Mouse (Mus musculus): ENCODE data around the gene Pidd1.

The Pidd1 gene

GRCm38 (mm10) chr7:141443828-141444237, at the start of gene Pidd1:
Pidd1 (minus strand) TSS chr7:141444025.
- DNase-seq = peak; percentile 58 to 73

- DNase-seq = no peak
These were observed 48.9 kb upstream of the Pidd1 start for GRCm38 (mm10) chr7:141492738-141493137.

GRCm38 (mm10) chr7:141491151-141491550, 47.3 kb upstream of the Pidd1 start:
- DNase-seq = peak in 1 of 2 experiments; percentile 19

GRCm38 (mm10) chr7:141487141-141487540, 43.3 kb upstream of the Pidd1 start:
- DNase-seq = no peak

GRCm38 (mm10) chr7:141486239-141486638, 42.4 kb upstream of the Pidd1 start:
- DNase-seq = no peak

- no peak for DNase-seq
These were observed 41.8 kb upstream of the Pidd1 start for GRCm38 (mm10) chr7:141485606-141486005.

GRCm38 (mm10) chr7:141485186-141485585, 41.4 kb upstream of the Pidd1 start:
- DNase-seq = no peak

- DNase-seq = no peak
These were observed 40.6 kb upstream of the Pidd1 start for GRCm38 (mm10) chr7:141484186-141485120.

- DNase-seq = no peak
These were observed 39.4 kb upstream of the Pidd1 start for GRCm38 (mm10) chr7:141483114-141483653.

- DNase-seq = no peak
These were observed 38.8 kb upstream of the Pidd1 start for GRCm38 (mm10) chr7:141482531-141483024.

GRCm38 (mm10) chr7:141481498-141482401, 37.9 kb upstream of the Pidd1 start:
- DNase-seq = peak in 1 of 2 experiments; percentile 42

- DNase-seq = peak; percentile 58 to 68
These were observed 37.1 kb upstream of the Pidd1 start for GRCm38 (mm10) chr7:141480842-141481497.

- DNase-seq = no peak
These were observed 34.5 kb upstream of the Pidd1 start for GRCm38 (mm10) chr7:141478270-141478748.

GRCm38 (mm10) chr7:141477578-141478269, 33.9 kb upstream of the Pidd1 start:
- DNase-seq = no peak

GRCm38 (mm10) chr7:141476981-141477370, 33.2 kb upstream of the Pidd1 start:
- no peak for DNase-seq

GRCm38 (mm10) chr7:141476226-141476980, 32.6 kb upstream of the Pidd1 start:
- peak in 1 of 2 experiments; percentile 33 for DNase-seq

GRCm38 (mm10) chr7:141475805-141476158, 32.0 kb upstream of the Pidd1 start:
- no peak for DNase-seq

- DNase-seq = peak; percentile 85 to 86
These were observed 31.4 kb upstream of the Pidd1 start, which contains the start of the genes Polr2l and Tspan4 for GRCm38 (mm10) chr7:141475011-141475804. Polr2l (minus strand) TSS chr7:141475132. Tspan4 (plus strand) TSS chr7:141475240.

- no peak for DNase-seq
These were observed 30.3 kb upstream of the Pidd1 start for GRCm38 (mm10) chr7:141474160-141474559.

- DNase-seq = no peak
These were observed 28.9 kb upstream of the Pidd1 start for GRCm38 (mm10) chr7:141472763-141473162.
